Mouse (Mus musculus) lung, postnatal 0 days (tissue): Measurements from ENCODE around the gene Tapt1. TPM values are rescaled to one million over a fixed set of nuclear protein-coding genes. Genes with fewer than 3 reads are reported as not detected.

ENCODE experiments used
- ATAC-seq: fragments of 200-750 bp; cut with Nextera tagmentation; 2 replicates; pipeline ENCODE4 v1.8.0; 2017; ENCODE audit warnings: moderate library complexity
- DNase-seq: peaks from one replicate; pipeline ENCODE4 v3.0.0-alpha.2; 2016; ENCODE audit warnings: low spot score
- H3K27ac ChIP-seq: fragments of 300-500 bp; sonication (generic); 2 replicates; pipeline ENCODE4 v1.5.1; 2014; ENCODE audit warnings: antibody characterized with exemption, mild to moderate bottlenecking, low read length, mixed read lengths
- H3K27me3 ChIP-seq: fragments of 300-500 bp; sonication (generic); replicated peaks from 2 replicates; pipeline ENCODE4 v1.6.1; 2014; ENCODE audit warnings: low read length, mixed read lengths; ENCODE audit not compliant: insufficient read depth
- H3K36me3 ChIP-seq: fragments of 300-500 bp; sonication (generic); 2 replicates; pipeline ENCODE4 v1.6.1; 2014; ENCODE audit warnings: low read length, mixed read lengths; ENCODE audit not compliant: insufficient read depth
- H3K4me1 ChIP-seq: fragments of 300-500 bp; sonication (generic); 2 replicates; pipeline ENCODE4 v1.6.1; 2014; ENCODE audit warnings: antibody characterized with exemption, low read depth, low read length, mixed read lengths; ENCODE audit not compliant: insufficient read depth
- H3K4me2 ChIP-seq: fragments of 300-500 bp; sonication (generic); replicated peaks from 2 replicates; pipeline ENCODE4 v1.6.1; 2014; ENCODE audit warnings: low read depth, mild to moderate bottlenecking, low read length, moderate library complexity, mixed read lengths
- H3K4me3 ChIP-seq: fragments of 300-500 bp; sonication (generic); 2 replicates; pipeline ENCODE4 v1.5.1; 2014; ENCODE audit warnings: low read depth, low read length
- H3K9ac ChIP-seq: fragments of 300-500 bp; sonication (generic); replicated peaks from 2 replicates; pipeline ENCODE4 v1.6.1; 2014; ENCODE audit warnings: low read depth, mild to moderate bottlenecking
- H3K9me3 ChIP-seq: fragments of 300-500 bp; sonication (generic); 2 replicates; pipeline ENCODE4 v1.6.1; 2016; ENCODE audit warnings: low read length, mixed read lengths
- CTCF ChIP-seq: IDR thresholded peaks from 2 replicates; pipeline ENCODE4 v1.5.1; 2016; ENCODE audit warnings: antibody characterized with exemption, mild to moderate bottlenecking
- EP300 ChIP-seq: IDR thresholded peaks from 2 replicates; pipeline ENCODE4 v1.6.1; 2016; ENCODE audit warnings: antibody characterized with exemption, mild to moderate bottlenecking, control low read depth
- WGBS: fragments of 180-500 bp; shearing (Covaris S2); extraction: QIAGEN DNeasy Blood & Tissue Kit; methylation state at CpG from one replicate; pipeline ENCODE4 v1.1.7; 2014; 5-methylcytosine and 5-hydroxymethylcytosine counted together
- polyA plus RNA-seq: library from polyadenylated mRNA; unstranded; fragments of >200 nt; fragmentation: Nextera tagmentation; extraction: Ambion mirVana; gene quantifications from 2 replicates; pipeline ENCODE4 v1.2.1, GENCODE M21; 2015

The Tapt1 gene
- polyA plus RNA-seq, 1 experiment from 2014 or later, result 31.3 TPM

GRCm38 (mm10) chr5:44213391-44213790, 13.0 kb downstream of the Tapt1 start:
- Histone ChIP-seq H3K9ac (no peak overlapping the region), H3K9me3 (no peaks in the 10 kb centered on the region), H3K27me3 (no peaks in the 10 kb centered on the region), H3K4me2 (no peak overlapping the region), H3K36me3 (peaks cover 3% of the 10 kb centered on the region; the same call in 1 of the 2 replicates), H3K27ac (no peak overlapping the region), H3K4me1 (no peaks in the 10 kb centered on the region), H3K4me3 (no peak overlapping the region)
- DNase-seq, result no peak
- 88% methylated on average over 5 of the region's 5 CpGs for WGBS
- TF ChIP-seq EP300, result no peak
- ATAC-seq, result no peak

GRCm38 (mm10) chr5:44211818-44212465, 14.5 kb downstream of the Tapt1 start:
- Histone ChIP-seq H3K4me3 (no peak overlapping the region), H3K27ac (no peak overlapping the region), H3K9me3 (no peaks in the 10 kb centered on the region), H3K9ac (no peak overlapping the region), H3K4me2 (no peak overlapping the region), H3K4me1 (no peaks in the 10 kb centered on the region), H3K36me3 (peaks cover 3% of the 10 kb centered on the region; the same call in 1 of the 2 replicates), H3K27me3 (no peaks in the 10 kb centered on the region)
- TF ChIP-seq CTCF (no peak), EP300 (no peak)
- ATAC-seq (no peak), DNase-seq (peak; percentile 15)
- 76% methylated on average over 6 of the region's 6 CpGs for WGBS

GRCm38 (mm10) chr5:44207286-44207685, 19.1 kb downstream of the Tapt1 start:
- Histone ChIP-seq H3K27ac (no peak overlapping the region), H3K27me3 (no peaks in the 10 kb centered on the region), H3K4me2 (no peak overlapping the region), H3K9me3 (no peaks in the 10 kb centered on the region), H3K9ac (no peak overlapping the region), H3K36me3 (no peaks in the 10 kb centered on the region), H3K4me3 (no peak overlapping the region), H3K4me1 (no peaks in the 10 kb centered on the region)
- WGBS, result 86% methylated on average over 4 of the region's 4 CpGs
- ATAC-seq, result no peak
- TF ChIP-seq CTCF (no peak), EP300 (no peak)
- no peak for DNase-seq

- no peak for ATAC-seq
Measured at GRCm38 (mm10) chr5:44206651-44207050, 19.8 kb downstream of the Tapt1 start.

GRCm38 (mm10) chr5:44203410-44203809, 23.0 kb downstream of the Tapt1 start:
- no peak overlapping the region for H3K4me3 ChIP-seq
- no peaks in the 10 kb centered on the region for H3K9me3 ChIP-seq
- no peak overlapping the region for H3K4me2 ChIP-seq
- no peak for DNase-seq
- no peak for ATAC-seq
- no peak overlapping the region for H3K9ac ChIP-seq
- no peaks in the 10 kb centered on the region for H3K4me1 ChIP-seq
- no peaks in the 10 kb centered on the region for H3K36me3 ChIP-seq
- no peak for TF ChIP-seq EP300
- no peak for TF ChIP-seq CTCF
- no peak overlapping the region for H3K27ac ChIP-seq
- no peaks in the 10 kb centered on the region for H3K27me3 ChIP-seq
- WGBS, result 43% methylated on average over 1 of the region's 1 CpGs

More at GRCm38 (mm10) chr5:44206651-44207050, 19.8 kb downstream of the Tapt1 start:
- Histone ChIP-seq H3K36me3 (no peaks in the 10 kb centered on the region), H3K4me2 (no peak overlapping the region), H3K27ac (no peak overlapping the region), H3K9ac (no peak overlapping the region), H3K4me3 (no peak overlapping the region), H3K9me3 (no peaks in the 10 kb centered on the region), H3K4me1 (no peaks in the 10 kb centered on the region), H3K27me3 (no peaks in the 10 kb centered on the region)
- TF ChIP-seq EP300, result no peak
- no peak for TF ChIP-seq CTCF
- WGBS, result 71% methylated on average over 5 of the region's 5 CpGs
- DNase-seq, result no peak

GRCm38 (mm10) chr5:44201665-44202064, 24.8 kb downstream of the Tapt1 start:
- TF ChIP-seq EP300, result no peak
- peak; percentile 11; the same call in 1 of the 2 replicates for TF ChIP-seq CTCF
- Histone ChIP-seq H3K36me3 (no peaks in the 10 kb centered on the region), H3K27me3 (no peaks in the 10 kb centered on the region), H3K4me3 (no peak overlapping the region), H3K9me3 (no peaks in the 10 kb centered on the region), H3K4me2 (no peak overlapping the region), H3K9ac (no peak overlapping the region), H3K27ac (no peak overlapping the region), H3K4me1 (no peaks in the 10 kb centered on the region)
- ATAC-seq (no peak), DNase-seq (no peak)
